Mouse (Mus musculus): ENCODE measurements at regions not wholly inside any gene's neighbourhood (a gene's known extent, or its start where the extent isn't known, plus 50 kb on each side); places are given as distances from the start of the nearest gene placed in this dataset.

DNA sequence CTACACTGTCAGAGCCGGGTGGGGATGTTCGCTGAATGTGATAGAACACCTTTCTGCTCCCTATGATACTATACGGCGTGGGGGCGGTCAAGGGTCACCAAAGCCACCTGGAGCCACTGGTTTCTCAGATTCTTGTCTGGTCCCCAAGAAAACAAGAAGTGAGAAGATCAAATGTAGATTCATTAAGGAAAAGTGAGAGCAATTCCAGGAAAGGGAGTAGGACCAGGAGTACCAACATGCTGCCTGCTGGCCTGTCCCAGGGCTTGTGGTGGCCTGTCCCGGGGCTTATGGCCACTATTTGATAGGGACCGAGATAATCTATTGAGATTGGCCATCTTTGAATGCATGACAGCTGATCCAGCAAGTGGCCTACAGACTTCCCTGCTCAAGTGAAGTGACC is 58.8 kb upstream of the Fut8 start:
- Histone ChIP-seq H3K36me3 (no peaks in the 10 kb centered on the region), H3K9me3 (no peaks in the 10 kb centered on the region), H3K4me2 (no peak overlapping the region), H3K4me3 (no peak overlapping the region), H3K9ac (no peak overlapping the region), H3K27me3 (replicated peaks) (no peaks in the 10 kb centered on the region), H3K4me1 (peaks cover 8% of the 10 kb centered on the region), H3K27ac (replicated peaks) (no peak overlapping the region)
- ATAC-seq (ENCODE audit: extremely low read depth, insufficient number of reproducible peaks, low FRiP score, low TSS enrichment): no peak
- 82% methylated on average over 7 of the region's 7 CpGs for WGBS

DNA sequence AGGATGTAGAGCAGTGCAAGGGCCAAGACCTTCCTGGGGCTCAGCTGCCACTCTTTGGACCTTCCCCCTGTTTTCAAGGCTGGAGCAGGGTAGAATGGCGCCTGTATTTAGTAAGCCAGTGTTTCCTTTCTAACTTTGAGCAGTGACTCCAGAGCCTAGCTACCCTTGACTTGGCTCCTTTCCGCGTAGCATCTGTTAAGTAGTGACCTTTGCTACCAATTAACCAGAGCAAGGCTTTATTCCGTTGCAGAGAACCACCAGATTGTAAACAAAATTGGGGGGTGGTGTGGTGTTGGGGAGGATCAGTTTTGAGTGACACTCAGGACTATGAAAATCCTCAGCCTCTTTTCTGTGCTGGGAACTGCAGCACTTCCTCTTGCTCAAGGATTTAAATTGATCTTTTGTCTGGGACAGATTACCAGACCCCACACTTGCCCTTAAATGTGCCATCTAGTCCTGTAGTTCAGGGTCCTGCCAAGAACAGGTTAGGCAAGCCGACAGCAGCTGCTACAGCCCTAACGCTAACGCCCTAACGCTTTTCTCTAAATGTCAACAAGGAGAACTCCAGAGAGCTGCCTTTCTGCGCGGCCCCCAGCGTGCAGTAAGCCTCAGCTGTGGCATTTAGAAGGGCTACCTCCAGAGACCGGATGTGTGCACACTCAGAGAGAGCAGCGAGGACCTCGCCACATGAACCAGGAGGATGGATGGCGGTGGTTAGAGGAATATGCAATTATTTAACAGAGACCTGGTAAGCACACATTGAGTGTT is 59.9 kb upstream of the Fut8 start:
- no peak overlapping the region for H3K27ac ChIP-seq (replicated peaks)
- H3K9ac ChIP-seq: no peak overlapping the region
- no peak overlapping the region for H3K4me2 ChIP-seq
- no peaks in the 10 kb centered on the region for H3K27me3 ChIP-seq (replicated peaks)
- H3K36me3 ChIP-seq: no peaks in the 10 kb centered on the region
- peaks cover 8% of the 10 kb centered on the region for H3K4me1 ChIP-seq
- no peak overlapping the region for H3K4me3 ChIP-seq
- 41% methylated on average over 15 of the region's 15 CpGs for WGBS
- no peak for ATAC-seq (ENCODE audit: extremely low read depth, insufficient number of reproducible peaks, low FRiP score, low TSS enrichment)
- no peaks in the 10 kb centered on the region for H3K9me3 ChIP-seq

DNA sequence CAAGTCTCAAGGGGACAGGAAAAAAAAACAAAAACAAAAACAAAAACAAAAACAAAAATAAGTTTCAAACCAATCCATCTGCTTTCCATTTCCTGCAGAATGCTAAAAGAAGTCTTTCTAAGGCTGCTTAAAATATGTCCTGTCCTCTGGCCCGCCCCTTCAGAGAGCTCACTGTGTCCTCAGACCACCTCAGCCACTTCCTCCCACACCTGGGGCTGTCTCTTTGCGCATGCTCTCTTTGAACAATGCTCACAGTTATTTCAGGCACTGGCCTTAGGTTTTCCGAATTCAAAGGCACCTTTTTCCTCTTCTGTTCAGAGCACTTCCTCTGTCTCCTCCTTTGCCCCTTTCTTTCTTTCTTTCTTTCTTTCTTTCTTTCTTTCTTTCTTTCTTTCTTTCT is 60.6 kb upstream of the Fut8 start:
- Histone ChIP-seq H3K4me3 (no peak overlapping the region), H3K4me2 (no peak overlapping the region), H3K27me3 (replicated peaks) (no peaks in the 10 kb centered on the region), H3K36me3 (no peaks in the 10 kb centered on the region), H3K9me3 (no peaks in the 10 kb centered on the region), H3K4me1 (peaks cover 8% of the 10 kb centered on the region), H3K27ac (replicated peaks) (no peak overlapping the region), H3K9ac (no peak overlapping the region)
- 66% methylated on average over 3 of the region's 3 CpGs for WGBS
- no peak for ATAC-seq (ENCODE audit: extremely low read depth, insufficient number of reproducible peaks, low FRiP score, low TSS enrichment)

DNA sequence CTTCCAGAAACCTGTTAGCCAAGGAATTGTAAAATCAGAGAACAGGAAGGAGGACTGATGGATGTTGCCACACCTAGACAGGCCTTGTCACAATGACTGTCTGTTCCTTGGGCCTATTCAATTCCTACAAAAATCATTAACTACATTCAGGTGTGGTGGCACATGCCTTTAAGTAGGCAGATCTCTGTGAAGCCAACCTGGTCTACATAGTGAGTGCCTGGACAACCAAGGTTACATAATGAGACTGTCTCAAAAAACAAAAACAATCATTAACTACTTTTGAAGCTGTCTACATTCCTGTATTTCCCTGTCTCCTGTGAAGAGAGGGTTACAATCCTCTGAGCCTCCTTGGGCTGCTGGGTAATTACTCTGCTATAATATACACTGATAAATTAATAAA is 63.9 kb upstream of the Fut8 start:
- no peaks in the 10 kb centered on the region for H3K27me3 ChIP-seq (replicated peaks)
- ATAC-seq (ENCODE audit: extremely low read depth, insufficient number of reproducible peaks, low FRiP score, low TSS enrichment): no peak
- H3K36me3 ChIP-seq: no peaks in the 10 kb centered on the region
- no peak overlapping the region for H3K9ac ChIP-seq
- H3K4me3 ChIP-seq: no peak overlapping the region
- H3K9me3 ChIP-seq: no peaks in the 10 kb centered on the region
- H3K4me2 ChIP-seq: no peak overlapping the region
- peaks cover 8% of the 10 kb centered on the region for H3K4me1 ChIP-seq
- no peak overlapping the region for H3K27ac ChIP-seq (replicated peaks)

DNA sequence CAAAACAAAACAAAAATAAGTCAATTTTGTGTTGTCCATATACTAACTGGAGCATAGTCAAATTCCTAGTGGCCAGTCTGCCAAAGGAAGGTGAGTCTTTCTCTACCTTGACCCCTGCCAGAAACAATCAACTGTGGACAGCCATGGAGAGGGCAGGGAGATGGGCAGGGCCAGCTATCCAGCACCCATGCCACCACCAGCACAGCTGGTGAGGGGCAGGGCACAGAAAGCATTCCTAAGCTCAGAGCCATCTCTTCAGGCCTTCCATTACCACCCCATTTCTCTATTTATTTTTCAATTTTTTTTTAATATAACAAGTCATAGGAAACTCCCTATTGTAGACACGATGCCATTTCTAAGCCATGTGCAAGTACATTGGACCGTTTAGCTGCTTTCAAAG is 65.4 kb upstream of the Fut8 start:
- no peaks in the 10 kb centered on the region for H3K36me3 ChIP-seq
- ATAC-seq (ENCODE audit: extremely low read depth, insufficient number of reproducible peaks, low FRiP score, low TSS enrichment): no peak
- no peak overlapping the region for H3K4me3 ChIP-seq
- no peaks in the 10 kb centered on the region for H3K9me3 ChIP-seq
- H3K4me1 ChIP-seq: no peaks in the 10 kb centered on the region
- no peak overlapping the region for H3K4me2 ChIP-seq
- no peaks in the 10 kb centered on the region for H3K27me3 ChIP-seq (replicated peaks)
- 81% methylated on average over 2 of the region's 2 CpGs for WGBS
- no peak overlapping the region for H3K9ac ChIP-seq
- H3K27ac ChIP-seq (replicated peaks): no peak overlapping the region

DNA sequence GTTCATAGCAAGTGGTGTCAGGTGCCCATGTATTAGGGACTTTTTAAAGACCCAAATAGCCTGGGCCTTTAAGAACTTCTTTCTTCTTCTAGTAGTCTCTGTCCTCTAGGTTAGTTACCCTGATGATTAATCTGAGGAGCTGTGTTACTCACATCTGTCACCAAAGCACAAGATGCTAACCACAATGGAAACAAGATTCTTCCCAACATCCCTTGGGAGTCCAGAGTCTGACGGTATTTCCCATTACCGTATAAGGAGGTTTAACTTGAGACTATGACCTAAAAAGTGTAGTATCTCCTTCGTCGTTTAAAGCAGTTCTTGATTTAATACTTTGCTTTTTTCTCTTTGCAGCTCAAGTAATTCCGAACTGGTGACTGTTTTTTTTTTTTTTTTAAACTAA is 67.7 kb upstream of the Fut8 start:
- Histone ChIP-seq H3K9me3 (no peaks in the 10 kb centered on the region), H3K27me3 (replicated peaks) (no peaks in the 10 kb centered on the region), H3K4me2 (no peak overlapping the region), H3K9ac (no peak overlapping the region), H3K4me3 (no peak overlapping the region), H3K36me3 (no peaks in the 10 kb centered on the region), H3K27ac (replicated peaks) (no peak overlapping the region), H3K4me1 (no peaks in the 10 kb centered on the region)
- ATAC-seq (ENCODE audit: extremely low read depth, insufficient number of reproducible peaks, low FRiP score, low TSS enrichment): no peak
- 76% methylated on average over 5 of the region's 5 CpGs for WGBS

DNA sequence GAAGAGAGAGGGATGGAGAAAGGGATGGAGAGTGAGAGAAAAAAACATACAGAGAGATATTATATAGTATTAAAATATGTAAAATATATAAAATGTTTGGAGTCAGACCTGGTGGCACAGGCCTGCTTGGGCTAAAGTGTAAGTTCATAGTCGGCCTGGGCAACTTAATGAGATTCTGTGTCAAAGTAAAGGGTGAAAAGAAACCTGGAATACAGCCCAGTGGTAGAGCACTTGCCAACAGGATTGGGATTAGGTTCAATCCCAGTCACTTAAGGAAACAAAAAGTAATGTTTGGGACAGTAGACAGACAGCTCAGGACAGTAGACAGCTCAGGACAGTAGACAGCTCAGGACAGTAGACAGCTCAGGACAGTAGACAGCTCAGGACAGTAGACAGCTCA is 69.6 kb upstream of the Fut8 start:
- WGBS: 68% methylated on average over 1 of the region's 1 CpGs
- no peak for ATAC-seq (ENCODE audit: extremely low read depth, insufficient number of reproducible peaks, low FRiP score, low TSS enrichment)
- no peak overlapping the region for H3K4me3 ChIP-seq

DNA sequence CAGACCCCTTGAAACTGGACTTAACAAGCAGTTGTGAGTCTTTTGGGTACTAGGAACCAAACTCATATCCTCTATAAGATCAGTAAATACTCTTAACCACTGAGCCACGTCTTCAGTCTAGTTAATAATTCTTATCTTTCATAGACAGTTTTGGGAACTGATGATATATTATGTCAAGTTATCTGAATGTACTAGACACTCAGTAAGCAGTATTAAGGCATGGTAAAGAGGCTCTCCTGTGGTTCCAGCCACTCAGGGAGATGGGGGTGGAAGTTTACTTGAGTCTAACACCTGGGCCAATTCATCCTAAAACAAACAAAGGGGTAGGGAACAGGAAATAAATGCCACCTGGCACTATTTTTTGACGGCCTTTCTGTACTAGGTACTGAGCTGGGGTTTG is 81.2 kb upstream of the Fut8 start:
- WGBS: 51% methylated on average over 2 of the region's 2 CpGs

More for the DNA sequence above, 69.6 kb upstream of the Fut8 start:
- Histone ChIP-seq H3K4me1 (no peaks in the 10 kb centered on the region), H3K9ac (no peak overlapping the region), H3K9me3 (no peaks in the 10 kb centered on the region), H3K4me2 (no peak overlapping the region), H3K27me3 (replicated peaks) (no peaks in the 10 kb centered on the region), H3K27ac (replicated peaks) (no peak overlapping the region), H3K36me3 (no peaks in the 10 kb centered on the region)

DNA sequence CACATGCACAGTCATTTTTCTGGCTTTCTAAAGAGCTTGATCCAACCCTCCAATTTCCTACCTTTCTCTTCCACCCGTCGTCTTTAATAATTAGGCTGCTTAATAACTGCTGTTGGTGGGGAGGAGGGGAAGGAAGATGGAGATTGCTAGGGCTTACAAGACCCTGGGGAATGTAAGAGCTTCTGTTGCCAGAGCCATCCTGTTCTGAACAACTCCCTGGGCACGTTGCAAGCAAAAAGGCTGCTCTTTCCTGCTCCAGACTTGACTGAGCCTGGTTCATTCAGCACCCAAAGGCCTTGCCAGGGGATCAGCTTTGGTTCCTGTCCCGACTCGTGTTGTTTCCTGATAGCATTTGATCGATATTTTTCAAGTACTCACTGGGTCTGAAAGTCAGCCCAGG is 82.3 kb upstream of the Fut8 start:
- no peak for ATAC-seq (ENCODE audit: extremely low read depth, insufficient number of reproducible peaks, low FRiP score, low TSS enrichment)
- Histone ChIP-seq H3K9ac (no peak overlapping the region), H3K4me1 (no peaks in the 10 kb centered on the region), H3K9me3 (no peaks in the 10 kb centered on the region), H3K27me3 (replicated peaks) (no peaks in the 10 kb centered on the region; the same call in 1 of the 2 replicates), H3K4me2 (no peak overlapping the region), H3K36me3 (no peaks in the 10 kb centered on the region), H3K27ac (replicated peaks) (no peak overlapping the region), H3K4me3 (no peak overlapping the region)
- WGBS: 78% methylated on average over 6 of the region's 6 CpGs

More for the DNA sequence above, 81.2 kb upstream of the Fut8 start:
- no peak overlapping the region for H3K27ac ChIP-seq (replicated peaks)
- H3K36me3 ChIP-seq: no peaks in the 10 kb centered on the region
- no peak for ATAC-seq (ENCODE audit: extremely low read depth, insufficient number of reproducible peaks, low FRiP score, low TSS enrichment)
- no peak overlapping the region for H3K4me3 ChIP-seq
- no peaks in the 10 kb centered on the region; the same call in 1 of the 2 replicates for H3K27me3 ChIP-seq (replicated peaks)
- H3K4me2 ChIP-seq: no peak overlapping the region
- H3K4me1 ChIP-seq: no peaks in the 10 kb centered on the region
- no peaks in the 10 kb centered on the region for H3K9me3 ChIP-seq
- no peak overlapping the region for H3K9ac ChIP-seq

DNA sequence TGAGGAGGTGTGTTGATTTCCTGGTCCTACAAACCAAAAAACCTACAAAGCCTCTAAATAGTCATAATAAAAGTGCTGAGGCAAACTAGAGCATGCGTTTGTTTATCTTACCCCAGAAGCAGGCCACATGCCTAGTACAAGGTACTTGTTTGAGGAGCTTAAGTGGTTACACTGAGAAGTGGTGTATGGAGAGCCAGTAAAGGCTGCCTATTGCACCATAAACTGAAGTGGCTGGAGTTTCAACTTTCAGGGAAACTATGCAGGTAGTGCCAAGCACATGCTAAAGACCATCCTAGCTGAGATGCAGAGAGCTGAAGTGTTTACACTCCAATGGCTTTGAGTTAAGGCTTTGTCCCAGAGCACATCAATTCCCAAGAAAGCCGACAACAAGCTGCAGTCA is 86.5 kb upstream of the Fut8 start:
- Histone ChIP-seq H3K4me1 (no peaks in the 10 kb centered on the region), H3K4me3 (no peak overlapping the region), H3K27me3 (replicated peaks) (no peaks in the 10 kb centered on the region; the same call in 1 of the 2 replicates), H3K27ac (replicated peaks) (no peak overlapping the region), H3K9me3 (no peaks in the 10 kb centered on the region), H3K9ac (no peak overlapping the region), H3K4me2 (no peak overlapping the region), H3K36me3 (no peaks in the 10 kb centered on the region)
- no peak for ATAC-seq (ENCODE audit: extremely low read depth, insufficient number of reproducible peaks, low FRiP score, low TSS enrichment)
- 72% methylated on average over 2 of the region's 2 CpGs for WGBS

DNA sequence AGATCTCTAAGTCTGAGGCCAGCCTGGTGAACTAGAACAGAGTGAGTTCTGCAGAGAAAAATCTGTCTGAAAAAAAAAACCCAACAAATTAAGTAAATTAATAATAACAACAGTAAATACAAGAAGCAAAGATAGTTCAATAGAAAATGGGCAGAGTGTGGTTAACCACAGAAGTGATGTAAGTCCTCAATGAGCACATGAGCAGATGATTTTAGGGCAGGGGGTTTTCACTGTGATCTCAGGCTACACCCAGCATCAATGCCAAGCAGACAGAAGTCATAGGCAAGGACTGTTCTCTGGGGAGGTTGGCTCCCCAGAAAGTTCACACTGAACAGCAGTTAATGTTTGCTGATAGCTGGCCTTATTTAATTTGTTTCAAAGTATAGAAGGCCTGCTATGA is 88.1 kb upstream of the Fut8 start:
- H3K27me3 ChIP-seq (replicated peaks): no peaks in the 10 kb centered on the region
- ATAC-seq (ENCODE audit: extremely low read depth, insufficient number of reproducible peaks, low FRiP score, low TSS enrichment): no peak
- H3K4me3 ChIP-seq: no peak overlapping the region
- H3K4me1 ChIP-seq: no peaks in the 10 kb centered on the region
- no peaks in the 10 kb centered on the region for H3K9me3 ChIP-seq
- H3K36me3 ChIP-seq: no peaks in the 10 kb centered on the region
- no peak overlapping the region for H3K27ac ChIP-seq (replicated peaks)
- no peak overlapping the region for H3K9ac ChIP-seq
- H3K4me2 ChIP-seq: no peak overlapping the region

DNA sequence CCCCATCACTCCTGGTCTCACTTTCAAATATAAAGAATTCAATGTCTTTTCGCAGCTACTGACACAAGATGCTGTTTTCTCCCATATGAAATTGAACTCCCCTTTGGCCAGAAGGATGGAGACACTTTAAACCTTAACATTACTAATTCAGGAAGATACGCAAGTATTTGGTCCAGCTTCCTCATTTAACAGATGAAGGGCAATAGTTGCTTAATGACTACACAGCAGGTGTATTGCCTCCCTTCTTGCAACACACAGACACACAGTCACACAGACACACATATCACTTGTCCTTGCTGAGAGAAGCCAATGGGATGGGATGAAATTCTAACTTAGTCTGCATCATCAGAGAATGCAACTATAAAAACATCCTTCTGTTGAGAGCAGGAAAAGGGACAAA is 89.8 kb upstream of the Fut8 start:
- H3K4me1 ChIP-seq: peaks cover 4% of the 10 kb centered on the region
- H3K4me3 ChIP-seq: no peak overlapping the region
- no peak for ATAC-seq (ENCODE audit: extremely low read depth, insufficient number of reproducible peaks, low FRiP score, low TSS enrichment)
- no peak overlapping the region for H3K9ac ChIP-seq
- WGBS: 80% methylated on average over 2 of the region's 2 CpGs
- no peaks in the 10 kb centered on the region for H3K27me3 ChIP-seq (replicated peaks)
- H3K4me2 ChIP-seq: no peak overlapping the region
- no peak overlapping the region for H3K27ac ChIP-seq (replicated peaks)
- no peaks in the 10 kb centered on the region for H3K9me3 ChIP-seq
- no peaks in the 10 kb centered on the region for H3K36me3 ChIP-seq
